Mouse (Mus musculus): ENCODE results near the gene Eif3g.

DNA sequence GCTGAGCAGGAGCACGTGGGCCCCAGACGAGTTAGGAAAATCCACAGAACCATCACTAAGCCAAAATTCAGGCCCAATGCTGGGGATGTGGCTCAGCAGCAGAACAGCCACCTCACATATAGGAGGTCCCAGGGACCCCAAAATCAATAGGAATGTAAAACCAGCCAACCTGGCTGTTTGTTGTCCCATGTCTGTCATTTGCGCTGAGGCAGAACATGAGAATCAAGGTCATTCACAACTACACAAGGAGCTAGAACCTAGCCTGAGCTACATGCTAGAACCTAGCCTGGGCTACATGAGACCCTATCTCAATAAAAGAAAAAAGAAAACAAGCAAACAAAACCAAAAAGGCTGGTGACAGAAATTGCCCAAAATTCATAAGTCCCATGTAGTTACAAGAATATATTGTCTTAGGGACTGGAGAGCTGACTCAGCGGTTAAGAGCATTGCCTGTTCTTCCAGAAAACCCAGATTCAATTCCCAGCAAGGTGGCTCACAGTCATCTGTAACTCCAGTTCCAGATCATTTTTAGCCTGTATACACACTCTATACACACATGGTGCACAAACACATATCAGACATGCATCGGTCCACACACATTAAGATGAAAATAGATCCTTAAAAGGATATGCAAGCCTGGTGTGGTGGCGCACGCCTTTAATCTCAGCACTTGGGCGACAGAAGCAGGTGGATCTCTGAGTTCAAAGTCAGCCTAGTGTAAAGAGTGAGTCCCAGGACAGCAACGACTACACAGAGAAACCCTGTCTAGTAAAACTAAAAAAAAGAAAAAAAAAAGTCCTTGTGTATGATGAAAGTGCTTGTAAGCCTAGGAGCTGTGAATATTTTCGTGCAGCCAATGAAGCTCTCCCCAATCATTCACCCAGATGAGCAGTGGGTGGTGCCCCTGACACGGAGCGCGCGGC is 21.0 kb downstream of the Eif3g start:
- TF ChIP-seq CTCF (IDR thresholded peaks at IDR 0.05; ENCODE audit: low read depth) = peak; percentile 25; the same call in 1 of the 2 replicates
- TF ChIP-seq EP300 (IDR thresholded peaks at IDR 0.05; ENCODE audit: low read depth) = no peak
